Mouse (Mus musculus): ENCODE measurements at regions not wholly inside any gene's neighbourhood (a gene's known extent, or its start where the extent isn't known, plus 50 kb on each side); places are given as distances from the start of the nearest gene placed in this dataset.
A peak's percentile ranks its signal among the peaks of the same experiment; 100 is the strongest.

DNA sequence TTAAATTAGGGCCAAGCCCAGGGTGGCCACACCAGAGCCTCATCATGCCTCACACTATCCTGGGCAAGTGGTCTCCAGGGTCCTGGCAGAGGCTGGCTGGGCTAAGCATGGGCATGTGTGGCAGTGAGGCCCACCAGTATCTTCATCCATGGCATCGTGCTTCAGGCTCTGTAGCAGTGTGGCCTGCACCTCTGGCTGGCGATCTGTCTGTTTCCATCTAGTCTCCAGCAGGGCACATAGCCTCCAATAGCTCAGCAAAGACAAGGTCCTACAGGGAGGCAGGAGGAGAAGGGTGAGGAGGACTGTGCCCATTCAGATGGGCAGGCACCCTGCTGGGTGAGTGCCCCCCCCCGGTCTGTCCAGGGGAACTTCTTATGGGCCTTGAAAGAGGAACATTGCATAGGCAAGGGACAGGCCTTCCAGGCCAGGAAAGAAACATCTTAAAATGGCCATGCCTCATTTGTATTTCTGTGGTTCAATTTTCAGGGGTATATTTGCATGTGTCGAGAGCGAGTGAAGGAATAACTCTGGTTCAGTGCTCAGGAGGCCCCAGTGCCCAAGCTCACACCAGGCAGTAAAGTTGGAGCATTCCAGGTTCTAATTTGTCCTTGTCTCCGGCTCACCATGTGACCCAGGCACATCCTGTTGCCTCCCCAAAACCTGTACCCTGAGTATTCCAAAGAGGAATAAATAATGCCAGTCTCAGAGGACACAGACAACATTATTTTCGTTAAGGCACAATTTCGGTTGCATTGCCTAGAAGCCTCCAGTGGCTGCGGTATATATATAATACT lies 60.4 kb upstream of the Ppara start:
- DNase-seq: peak in 1 of 2 experiments; percentile 21

DNA sequence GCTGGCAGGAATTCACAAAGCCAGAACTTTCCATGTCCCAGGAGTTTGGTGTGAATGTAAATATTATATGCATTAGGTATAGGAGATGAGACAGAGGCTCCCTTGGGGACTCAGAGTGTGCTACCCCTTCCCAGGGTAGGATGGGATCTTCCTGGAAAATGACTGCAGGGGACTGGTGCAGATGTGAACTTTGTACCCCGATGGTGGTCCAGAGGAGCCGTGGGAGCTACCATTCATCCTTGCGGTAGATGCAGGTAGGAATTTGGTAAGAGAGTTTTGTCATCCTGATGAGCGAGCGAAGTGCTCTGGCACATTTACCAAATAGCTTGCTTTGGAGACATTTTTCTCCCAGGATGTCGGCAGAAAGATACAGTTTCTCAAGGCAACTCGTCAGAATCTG lies 59.7 kb upstream of the Ppara start:
- peak in 1 of 2 experiments; percentile 10 for DNase-seq

DNA sequence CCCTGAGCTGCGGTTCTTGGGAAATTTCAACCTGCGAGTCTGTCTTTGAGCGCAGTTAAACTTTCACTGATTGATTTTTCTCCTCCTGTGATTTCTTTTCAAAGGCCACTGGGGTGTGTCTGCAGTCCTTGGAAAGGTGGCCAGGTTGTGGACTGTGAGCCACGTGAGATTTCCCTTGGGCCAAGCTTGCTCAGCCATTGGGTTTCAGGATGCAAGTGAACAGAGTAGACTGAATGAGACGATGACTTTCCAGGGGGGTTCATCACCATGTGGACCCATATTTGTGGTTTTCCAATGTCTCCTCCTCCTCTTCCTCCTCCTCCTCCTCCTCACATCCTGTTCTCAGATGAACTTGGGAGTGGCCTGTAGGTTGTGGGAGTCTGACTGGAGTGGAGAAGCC lies 59.0 kb upstream of the Ppara start:
- DNase-seq: peak in 1 of 2 experiments; percentile 13

DNA sequence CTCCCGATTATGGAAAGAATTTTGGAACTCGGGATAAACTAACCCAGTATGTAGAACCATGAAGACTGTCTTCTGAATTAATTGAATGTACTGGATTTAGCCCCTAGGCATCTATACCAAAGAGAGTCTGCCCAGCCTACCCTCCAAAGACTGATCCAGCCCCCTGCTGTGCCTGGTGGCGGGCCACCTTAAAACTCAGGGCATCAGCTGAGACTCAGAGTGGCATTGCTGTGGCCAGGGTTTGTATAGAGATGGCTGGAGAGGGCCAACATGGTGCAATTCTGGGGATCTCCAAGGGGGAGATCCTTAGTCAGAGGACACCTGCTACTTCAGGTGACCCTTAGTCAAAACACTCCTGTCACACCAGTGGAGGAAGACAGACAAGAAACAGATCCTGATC lies 58.6 kb upstream of the Ppara start:
- DNase-seq: peak in 1 of 2 experiments; percentile 16

DNA sequence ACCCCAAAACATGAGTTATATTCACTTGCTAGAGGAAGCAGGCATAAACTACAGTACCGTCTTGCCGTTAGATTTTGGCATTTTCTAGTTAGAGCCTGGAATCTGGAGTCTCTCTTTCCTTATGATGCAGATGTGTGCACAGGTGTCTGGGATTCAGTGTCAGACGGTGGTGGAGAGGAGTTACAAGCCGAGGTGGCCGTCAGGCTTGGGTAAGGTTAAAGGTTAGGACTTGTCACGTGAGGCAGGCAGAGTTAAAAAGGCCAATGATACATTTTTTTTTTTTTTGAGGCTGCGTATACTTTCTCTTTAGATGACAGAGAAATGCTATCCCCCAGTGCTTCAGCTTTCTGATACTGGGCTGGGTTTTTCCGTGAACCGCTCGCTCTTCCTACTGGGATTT lies 57.9 kb upstream of the Ppara start:
- no peak for DNase-seq

DNA sequence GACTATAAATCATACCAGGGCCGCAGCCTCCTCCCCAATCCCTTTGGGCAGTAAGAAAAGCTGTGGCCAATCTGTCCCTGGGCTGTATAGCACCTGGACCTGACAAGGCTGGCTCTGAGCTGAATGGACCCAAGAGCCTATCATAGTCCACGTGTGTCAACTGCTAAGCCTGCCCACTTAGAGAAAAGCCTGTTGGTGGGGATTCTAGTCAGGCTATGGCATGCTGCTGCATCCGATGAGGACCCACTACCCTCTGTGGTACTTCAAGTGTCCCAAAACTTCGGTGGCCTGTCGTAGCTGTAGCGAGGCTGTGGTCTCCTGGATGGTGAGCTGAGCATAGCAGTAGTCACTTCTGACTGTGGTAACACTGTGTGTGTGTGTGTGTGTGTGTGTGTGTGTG lies 57.4 kb upstream of the Ppara start:
- DNase-seq: peak in 1 of 2 experiments; percentile 9

DNA sequence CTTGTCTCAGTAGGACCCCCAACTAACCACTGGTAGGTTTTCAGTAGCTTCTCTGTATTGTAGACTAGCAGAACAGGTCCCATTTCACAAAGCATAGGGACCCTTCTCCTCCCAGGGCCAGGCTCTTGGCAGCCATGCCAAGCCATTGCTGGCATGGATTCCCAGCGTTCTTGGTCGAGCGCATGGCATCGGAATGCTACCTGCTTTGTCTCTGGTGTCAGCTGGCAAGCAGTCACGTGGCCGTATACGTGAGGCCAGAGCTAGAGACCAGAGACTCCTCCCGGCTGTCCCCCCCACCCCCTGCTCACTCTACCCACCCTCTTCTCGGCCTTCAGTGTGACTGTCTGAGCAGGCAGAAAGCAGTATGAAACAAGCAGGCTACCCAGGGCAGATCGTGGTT lies 56.9 kb upstream of the Ppara start:
- peak; percentile 44 to 63 for DNase-seq

DNA sequence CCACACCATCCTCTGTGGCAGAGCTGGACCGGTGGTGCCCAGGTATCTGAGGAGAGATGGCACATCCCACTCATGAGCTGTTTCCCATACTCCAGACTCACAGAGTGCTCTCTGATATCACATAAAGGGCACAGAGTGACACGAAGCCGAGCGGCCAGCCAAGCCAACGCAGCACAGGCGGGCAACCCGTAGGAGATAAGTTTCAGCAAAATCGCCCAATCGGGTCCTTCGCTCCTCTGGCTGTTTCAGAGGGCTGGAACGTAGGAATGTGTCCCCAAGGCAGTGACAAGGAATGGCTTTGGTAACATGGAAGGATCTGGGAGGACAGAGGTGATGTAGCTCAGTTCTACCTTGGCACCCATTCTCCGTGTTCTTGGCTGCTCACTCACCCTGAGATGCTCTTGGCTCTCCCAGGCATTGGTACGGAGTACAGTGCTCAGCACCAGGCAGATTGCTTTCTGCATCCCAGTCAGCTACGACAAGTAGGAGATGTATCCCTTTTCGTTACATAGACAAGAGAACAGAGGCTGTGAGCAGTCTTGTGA lies 56.4 kb upstream of the Ppara start:
- DNase-seq: peak in 1 of 2 experiments; percentile 22

DNA sequence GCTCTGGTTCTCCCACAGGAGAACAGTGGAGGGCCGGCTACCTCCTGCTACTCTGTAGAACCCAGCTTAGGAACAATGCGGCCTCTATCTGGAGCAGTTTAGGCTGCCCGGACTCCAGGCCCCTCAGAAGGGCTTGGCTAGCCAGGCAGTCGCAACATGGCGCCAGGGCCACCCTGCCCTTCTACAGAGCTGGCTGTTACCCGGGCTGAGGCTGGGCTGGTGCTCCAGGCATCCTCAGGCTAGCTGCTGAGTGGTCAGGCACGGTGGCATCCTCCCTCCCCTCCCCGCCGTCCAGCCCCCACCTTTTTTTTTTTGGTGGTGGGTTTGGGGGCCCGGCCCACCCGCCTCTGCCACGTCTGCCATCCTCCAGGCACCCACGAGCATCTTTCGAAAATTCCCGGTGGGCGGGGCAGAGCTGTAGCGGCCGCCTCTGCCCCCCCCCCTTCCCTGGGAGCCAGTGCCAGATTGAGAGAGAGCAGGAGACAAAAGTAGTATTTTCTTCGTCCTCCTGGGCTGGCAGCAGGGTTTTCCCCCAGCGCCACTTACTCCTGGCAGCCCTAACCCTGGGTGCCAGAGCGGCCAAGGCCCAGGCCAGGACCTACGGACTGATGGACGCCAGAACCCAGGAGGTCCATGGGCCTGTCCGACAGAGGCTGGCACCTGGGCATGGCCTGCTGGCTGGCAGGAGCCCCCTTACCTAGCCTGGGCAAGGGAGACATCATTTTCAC lies 55.6 kb upstream of the Ppara start:
- peak in 1 of 2 experiments; percentile 35 for DNase-seq

DNA sequence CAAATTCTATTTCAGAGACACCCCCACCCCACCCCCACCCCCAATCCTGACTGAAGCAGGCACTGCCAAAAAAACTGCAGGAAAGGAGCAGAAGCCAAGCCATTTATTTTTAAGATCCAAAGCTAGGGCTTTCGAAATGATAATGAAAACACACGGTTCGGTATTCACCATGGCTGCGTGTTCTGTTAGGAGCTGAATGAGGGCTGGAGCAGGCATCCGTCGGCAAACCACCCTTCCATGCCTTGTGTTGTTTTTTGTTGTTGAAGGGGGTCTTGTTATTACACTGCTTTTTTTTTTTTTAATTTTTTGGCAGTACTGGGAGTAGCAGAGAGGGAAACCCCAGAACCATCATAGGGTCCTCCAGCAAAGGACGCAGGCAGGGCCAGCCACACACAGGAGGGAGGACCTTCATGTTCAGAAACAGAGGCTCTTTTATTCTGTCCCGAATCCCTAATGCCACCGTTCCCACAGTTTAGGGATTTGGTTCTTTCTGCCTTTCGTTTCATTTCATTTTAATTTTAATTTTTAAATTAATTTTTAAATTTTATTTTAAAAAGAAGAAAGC lies 54.8 kb upstream of the Ppara start:
- peak in 1 of 2 experiments; percentile 14 for DNase-seq

DNA sequence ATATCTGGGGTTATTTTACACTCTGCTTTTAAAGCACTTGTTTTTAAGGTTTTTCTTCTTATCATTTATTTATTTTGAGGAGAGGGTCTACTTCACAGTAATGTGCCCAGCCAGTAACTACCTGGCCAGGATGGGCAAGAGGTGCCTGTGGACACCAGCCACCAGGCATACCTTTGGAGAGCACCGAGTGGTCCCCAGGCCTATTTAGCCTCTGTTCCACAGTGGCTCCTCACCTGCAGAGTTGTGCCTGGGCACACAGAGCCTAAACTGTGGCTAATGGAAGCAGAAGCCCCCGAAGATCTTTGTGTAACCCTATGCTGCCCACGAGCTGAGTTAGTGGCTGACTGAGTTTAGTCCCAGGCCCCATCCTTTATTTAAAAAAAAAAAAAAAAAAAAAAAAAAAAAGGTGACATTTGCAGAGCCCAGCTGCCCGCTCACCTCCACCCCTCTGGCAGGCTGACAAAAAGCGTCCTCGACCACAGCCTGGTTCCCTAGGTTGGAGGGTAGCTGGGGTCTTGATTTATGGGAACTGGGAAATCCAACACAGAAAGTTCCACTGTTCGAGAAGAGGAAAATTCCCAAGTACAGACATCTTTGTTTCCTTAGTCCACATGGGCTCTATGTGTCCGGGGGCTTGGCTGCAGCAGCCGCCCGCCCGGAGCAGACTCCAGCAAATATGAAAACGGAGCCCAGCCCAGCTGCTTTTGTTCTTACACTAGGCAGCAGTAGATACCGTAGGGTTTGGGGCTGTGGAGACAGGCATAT lies 54.1 kb upstream of the Ppara start:
- DNase-seq: peak in 1 of 2 experiments; percentile 51

DNA sequence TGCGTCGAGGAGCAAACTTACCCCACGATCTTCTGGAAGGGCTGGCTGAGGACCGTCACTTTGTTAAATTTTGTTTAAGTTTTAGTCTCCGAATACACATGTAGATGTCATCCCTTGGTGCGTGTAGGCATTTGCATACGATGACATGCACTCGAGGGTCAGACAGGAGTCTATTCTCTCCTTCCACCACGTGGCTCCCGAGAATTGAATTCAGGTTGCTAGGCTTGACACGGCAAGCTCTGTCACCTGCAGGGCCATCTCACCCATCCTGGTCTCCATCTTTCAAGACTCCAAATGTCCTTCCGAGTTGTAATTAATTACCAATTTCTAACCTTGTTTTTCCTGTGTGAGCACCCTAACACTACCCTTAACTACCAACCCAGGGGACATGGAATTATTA lies 52.7 kb upstream of the Ppara start:
- no peak for DNase-seq

DNA sequence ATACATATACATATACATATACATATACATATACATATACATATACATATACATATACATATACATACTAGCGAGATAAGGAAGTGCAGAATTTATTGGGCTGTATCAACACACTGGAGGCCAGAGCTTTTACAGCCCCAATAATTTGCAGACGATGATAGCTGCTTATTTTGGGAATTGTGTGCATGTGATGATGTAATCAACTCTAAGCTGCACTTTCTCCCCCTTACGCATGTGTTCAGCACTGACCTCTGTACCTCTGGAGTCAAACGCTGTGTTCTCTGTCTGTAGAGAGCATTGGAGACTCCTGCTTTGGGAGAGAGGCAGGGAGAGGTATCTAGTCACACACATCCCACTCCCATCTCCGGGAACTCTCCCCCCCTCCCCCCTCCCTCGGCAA lies 52.0 kb upstream of the Ppara start:
- no peak for DNase-seq

DNA sequence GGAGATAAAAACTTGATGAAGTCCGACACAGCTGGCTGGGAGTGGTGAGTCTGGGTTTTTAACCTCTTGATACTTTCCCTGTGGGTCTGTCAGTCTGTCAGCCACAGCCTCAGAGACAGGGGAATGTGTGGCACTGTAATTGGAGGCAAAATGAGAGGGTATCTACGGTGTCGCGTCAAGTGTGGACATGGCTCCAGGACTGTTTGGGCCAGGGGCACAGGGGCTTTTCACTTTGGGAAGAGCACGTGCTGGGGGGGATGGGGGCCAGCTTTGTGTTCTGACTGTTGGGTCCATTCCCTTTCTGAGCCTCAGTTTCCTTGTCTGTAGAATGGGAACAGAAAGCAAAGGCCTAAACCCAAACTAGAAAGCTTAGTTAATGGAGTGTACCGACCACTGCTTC lies 51.5 kb upstream of the Ppara start:
- DNase-seq: peak in 1 of 2 experiments; percentile 16

DNA sequence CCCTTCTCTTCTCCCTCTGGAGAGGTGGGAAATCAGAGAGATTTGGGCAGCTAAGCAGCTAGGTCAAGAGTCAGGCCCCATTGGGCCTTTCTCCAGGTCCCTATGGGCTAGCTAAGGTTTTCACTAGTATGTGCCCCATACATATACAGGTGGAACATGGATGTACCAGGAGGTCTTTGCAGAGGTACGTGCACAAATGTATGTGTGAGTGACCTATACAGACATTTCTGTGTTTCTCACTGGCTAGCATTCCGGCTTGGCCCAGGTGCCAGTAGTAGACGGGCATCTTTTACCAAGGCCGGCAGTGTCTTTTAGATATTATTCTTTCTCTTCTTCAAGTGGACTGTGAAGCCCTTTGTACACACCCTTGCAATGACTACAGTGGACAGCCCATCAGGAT lies 51.1 kb upstream of the Ppara start:
- peak in 1 of 2 experiments; percentile 12 for DNase-seq

DNA sequence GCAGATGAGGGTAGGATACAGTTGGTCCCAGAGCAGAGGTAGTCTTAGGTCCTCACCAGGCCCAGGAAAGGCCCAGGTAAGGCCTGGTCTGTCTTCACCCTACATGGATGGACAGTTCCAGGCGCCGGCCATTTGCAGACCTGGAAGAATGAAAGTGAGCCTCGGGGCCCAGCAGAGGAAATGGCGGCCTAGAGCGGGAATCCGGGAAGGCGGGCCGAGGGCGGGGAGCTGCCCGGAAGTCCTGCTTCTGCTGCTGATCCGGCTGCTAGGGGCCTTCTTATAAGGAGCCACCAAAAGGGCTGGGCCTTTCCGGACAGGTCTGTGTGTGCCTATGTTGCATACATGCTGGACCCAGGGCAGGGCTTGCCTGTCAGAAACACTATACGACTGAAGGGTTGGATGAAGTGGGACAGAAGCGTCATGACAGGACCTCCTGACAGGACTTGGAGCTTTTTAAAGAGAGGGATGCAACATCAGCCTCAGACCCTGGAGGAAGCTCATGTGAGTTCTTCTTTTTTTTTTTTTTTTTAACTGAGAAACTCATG lies 50.5 kb upstream of the Ppara start:
- DNase-seq: peak; percentile 56 to 74

DNA sequence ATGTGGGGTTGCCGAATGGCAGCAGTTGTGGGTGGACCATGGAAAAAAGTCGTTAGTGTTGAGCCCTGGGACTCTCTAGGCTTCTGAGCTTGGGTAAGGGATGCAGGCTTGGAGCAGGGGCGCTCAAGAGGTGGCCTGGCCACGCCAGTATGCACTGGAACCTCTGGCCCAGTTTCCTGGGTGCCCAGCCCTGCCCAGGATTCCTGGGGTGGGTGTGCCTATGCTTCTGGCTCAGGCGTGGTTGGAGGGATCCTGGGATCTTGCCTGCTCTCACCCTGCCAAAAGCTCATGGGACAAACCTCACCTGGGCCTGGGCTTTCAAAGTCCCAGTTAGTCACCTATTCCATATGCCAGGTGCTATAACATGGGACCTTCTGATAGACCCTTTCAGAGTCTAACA lies 49.9 kb upstream of the Ppara start:
- peak; percentile 56 to 79 for DNase-seq
